Mouse (Mus musculus) NIH3T3 (cell line): Measurements from ENCODE around the gene Tbx21.

ENCODE experiments used
- DNase-seq: peaks from one replicate; pipeline ENCODE4 v3.0.0-alpha.2; 2012; ENCODE audit warnings: low read depth

Gene Tbx21

GRCm38 (mm10) chr11:97131683-97132082 lies 16.6 kb upstream of the Tbx21 start:
- no peak for DNase-seq

GRCm38 (mm10) chr11:97130318-97130717 lies 15.2 kb upstream of the Tbx21 start:
- DNase-seq = no peak

DNA sequence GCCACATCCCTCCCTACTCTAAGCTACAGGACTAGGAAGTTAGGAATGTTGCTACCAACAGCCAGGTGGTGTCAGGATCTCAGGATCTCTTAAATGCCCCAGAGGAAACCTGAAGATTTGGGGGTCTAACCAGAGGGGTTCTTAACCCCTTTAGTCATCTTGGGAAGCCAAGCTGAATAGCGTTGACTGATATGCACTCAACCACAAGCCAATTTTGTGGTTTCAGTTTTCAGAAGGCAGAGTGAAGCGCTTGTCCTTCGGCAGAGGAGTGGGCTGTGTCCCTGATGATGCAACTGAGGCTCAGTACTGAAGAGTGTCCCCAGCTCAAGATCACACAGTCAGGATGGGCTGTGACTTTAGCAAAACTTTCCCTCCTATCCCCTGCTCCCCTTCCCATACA lies 13.8 kb upstream of the Tbx21 start:
- DNase-seq = no peak

GRCm38 (mm10) chr11:97127470-97128223 lies 12.5 kb upstream of the Tbx21 start:
- DNase-seq = no peak

GRCm38 (mm10) chr11:97126645-97127468 lies 11.7 kb upstream of the Tbx21 start:
- DNase-seq = peak; percentile 56

GRCm38 (mm10) chr11:97124266-97125036 lies 9.3 kb upstream of the Tbx21 start:
- DNase-seq = no peak

- peak; percentile 33 for DNase-seq
Measured at GRCm38 (mm10) chr11:97123282-97123890, 8.3 kb upstream of the Tbx21 start.

- no peak for DNase-seq
Measured at GRCm38 (mm10) chr11:97120641-97121040, 5.5 kb upstream of the Tbx21 start.

DNA sequence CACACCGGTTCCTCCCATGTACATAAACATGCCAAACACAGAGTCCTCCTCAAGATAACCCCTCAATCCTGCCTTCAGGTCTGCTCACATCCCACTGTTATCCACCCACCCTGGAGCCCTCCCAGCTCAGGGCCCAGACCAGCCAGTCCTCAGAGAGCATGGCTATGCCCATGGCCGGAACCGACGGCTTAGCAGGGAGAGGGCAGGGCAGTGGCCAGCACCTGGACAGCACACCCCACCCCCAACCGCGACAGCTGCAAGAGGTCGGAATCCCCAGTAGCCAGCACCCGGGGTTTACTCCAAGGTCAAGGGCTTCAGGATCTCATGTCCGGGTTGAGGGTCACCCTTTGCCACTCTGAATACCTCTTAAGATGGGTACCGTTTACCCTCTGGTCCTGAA lies 5.1 kb upstream of the Tbx21 start:
- no peak for DNase-seq

DNA sequence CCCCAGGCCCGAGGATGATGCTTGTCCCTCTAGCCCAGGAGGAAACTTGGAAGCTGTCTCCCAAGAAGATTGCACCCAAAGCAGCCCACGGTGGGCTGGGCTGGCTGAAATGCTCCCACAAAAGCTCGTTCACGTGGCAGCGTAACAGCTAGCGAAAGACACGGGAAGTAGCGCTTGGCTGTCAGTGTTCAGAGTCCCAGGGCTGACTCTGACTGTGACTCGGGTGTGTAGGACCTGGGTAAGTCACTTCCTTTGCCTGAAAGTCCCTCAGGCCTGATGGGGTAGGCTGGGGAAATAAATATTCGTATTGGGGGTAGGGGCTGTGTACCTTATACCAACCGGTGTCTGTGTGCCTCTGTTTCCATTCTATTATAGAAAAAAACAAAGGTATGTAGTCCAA lies 666 bp upstream of the Tbx21 start:
- DNase-seq = no peak

DNA sequence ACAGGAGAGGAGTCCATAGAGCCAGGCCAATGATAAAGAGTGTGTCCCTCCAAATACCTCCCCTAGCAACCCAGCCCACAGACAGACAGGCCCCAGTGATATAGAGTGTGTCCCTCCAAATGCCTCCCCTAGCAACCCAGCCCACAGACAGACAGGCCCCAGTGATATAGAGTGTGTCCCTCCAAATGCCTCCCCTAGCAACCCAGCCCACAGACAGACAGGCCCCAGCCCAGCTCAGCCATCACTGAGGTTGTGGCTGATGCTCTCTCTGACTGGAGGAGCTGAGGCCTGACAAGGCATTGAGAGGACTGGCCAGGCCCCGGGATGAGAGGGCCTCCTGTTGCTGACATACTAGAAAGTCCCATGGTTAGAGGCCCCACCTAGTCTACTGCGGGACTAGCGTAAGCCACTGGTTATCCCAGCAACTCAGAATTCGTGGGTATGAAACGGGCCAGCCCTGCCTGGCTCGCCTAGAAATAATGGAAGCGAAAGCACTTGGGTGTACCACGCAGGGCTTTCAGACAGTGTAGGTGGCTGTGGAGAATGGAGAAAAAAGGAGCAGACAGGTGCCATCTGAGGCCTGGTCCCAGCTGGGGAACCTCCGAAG lies 2.5 kb downstream of the Tbx21 start:
- DNase-seq = no peak

- no peak for DNase-seq
Measured at GRCm38 (mm10) chr11:97108976-97109375, 6.2 kb downstream of the Tbx21 start.

DNA sequence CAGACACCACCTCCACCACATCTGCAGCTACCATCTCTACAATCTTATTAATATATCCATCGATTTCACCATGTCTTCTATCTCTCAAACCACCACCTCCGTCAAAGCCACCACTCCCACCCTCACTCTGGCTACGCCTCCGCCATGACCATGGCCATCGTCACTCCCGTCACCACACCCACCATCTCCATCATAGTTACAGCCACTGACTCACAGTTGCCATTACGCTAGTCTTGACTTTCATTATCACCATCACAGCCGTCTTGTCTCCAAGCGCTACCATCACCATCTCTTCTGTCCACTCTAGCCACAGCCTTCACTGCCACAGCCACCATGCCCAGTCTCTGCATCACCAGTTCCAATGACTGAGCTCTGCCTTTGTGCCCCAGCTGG lies 11.0 kb downstream of the Tbx21 start:
- DNase-seq = no peak

- DNase-seq = no peak
Measured at GRCm38 (mm10) chr11:97103163-97104090, 11.7 kb downstream of the Tbx21 start.

DNA sequence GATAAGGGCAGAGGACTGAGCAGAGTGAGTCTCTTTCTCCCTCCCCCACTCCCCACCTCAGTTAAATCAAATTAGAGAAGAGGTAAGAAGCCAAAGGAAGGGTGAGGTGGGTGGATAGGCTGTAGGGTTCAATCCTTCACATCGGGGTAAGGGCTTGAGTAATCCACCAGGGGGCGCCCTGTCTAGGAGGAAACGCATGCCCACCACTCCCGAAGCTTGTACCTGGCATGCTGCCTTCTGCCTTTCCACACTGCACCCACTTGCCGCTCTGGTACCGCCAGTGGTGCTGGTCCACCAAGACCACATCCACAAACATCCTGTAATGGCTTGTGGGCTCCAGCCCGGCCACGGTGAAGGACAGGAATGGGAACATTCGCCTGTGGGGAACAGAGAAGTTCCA lies 13.4 kb downstream of the Tbx21 start:
- peak; percentile 58 for DNase-seq

- DNase-seq = no peak
Measured at GRCm38 (mm10) chr11:97098791-97099190, 16.3 kb downstream of the Tbx21 start.

- DNase-seq = no peak
Measured at GRCm38 (mm10) chr11:97094600-97094999, 20.5 kb downstream of the Tbx21 start.

DNA sequence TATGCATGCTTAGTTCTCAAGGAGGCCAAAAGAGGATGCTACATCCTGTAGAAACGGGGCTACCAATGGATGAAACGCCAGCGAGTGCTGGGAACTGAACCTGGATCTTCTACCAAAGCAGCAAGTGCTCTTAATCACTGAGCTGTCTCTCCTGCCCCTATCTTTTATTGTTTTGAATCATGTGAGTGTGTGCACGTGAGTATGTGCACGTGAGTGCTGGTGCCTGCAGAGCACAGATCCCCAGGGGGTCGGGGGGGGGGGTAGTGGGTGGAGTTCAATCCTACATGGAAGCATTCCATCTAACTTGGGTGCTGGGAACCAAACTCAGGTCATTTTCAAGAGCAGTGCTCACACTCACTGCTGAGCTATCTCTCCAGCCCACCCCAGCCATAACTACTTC lies 28.8 kb downstream of the Tbx21 start:
- no peak for DNase-seq

GRCm38 (mm10) chr11:97084821-97085505 lies 30.2 kb downstream of the Tbx21 start:
- DNase-seq = no peak
